Mouse (Mus musculus): Measurements from ENCODE around the gene Tex14.
"Not testable (repeated sequence)": the region's sequence is repeated elsewhere in the genome, so short reads cannot be mapped to it uniquely, and the experiment has no call there.

Tex14 gene

GRCm38 (mm10) chr11:87448476-87449199, 43.8 kb downstream of the Tex14 start:
- DNase-seq (ENCODE audit: low spot score in 2 of 2), result peak; percentile 68 to 69

- DNase-seq (ENCODE audit: low spot score in 2 of 2), result no peak
These were observed 44.3 kb downstream of the Tex14 start for GRCm38 (mm10) chr11:87449200-87449547.

GRCm38 (mm10) chr11:87449847-87450246, 45.0 kb downstream of the Tex14 start:
- DNase-seq (ENCODE audit: low spot score in 2 of 2), result not testable (repeated sequence)

- DNase-seq (ENCODE audit: low spot score in 2 of 2), result not testable (repeated sequence)
These were observed 47.9 kb downstream of the Tex14 start for GRCm38 (mm10) chr11:87452779-87453178.

- DNase-seq (ENCODE audit: low spot score in 2 of 2), result no peak
These were observed 48.6 kb downstream of the Tex14 start for GRCm38 (mm10) chr11:87453216-87454034.

- DNase-seq (ENCODE audit: low spot score in 2 of 2), result no peak
These were observed 49.3 kb downstream of the Tex14 start for GRCm38 (mm10) chr11:87454035-87454690.

- DNase-seq (ENCODE audit: low spot score in 2 of 2), result no peak
These were observed 50.7 kb downstream of the Tex14 start for GRCm38 (mm10) chr11:87455573-87455972.

GRCm38 (mm10) chr11:87455984-87456383, 51.1 kb downstream of the Tex14 start:
- DNase-seq (ENCODE audit: low spot score in 2 of 2), result no peak

- no peak for DNase-seq (ENCODE audit: low spot score in 2 of 2)
These were observed 55.7 kb downstream of the Tex14 start for GRCm38 (mm10) chr11:87460566-87460965.

- peak; percentile 78 to 79 for DNase-seq (ENCODE audit: low spot score in 2 of 2)
These were observed 57.1 kb downstream of the Tex14 start for GRCm38 (mm10) chr11:87461780-87462460.

- peak; percentile 73 to 77 for DNase-seq (ENCODE audit: low spot score in 2 of 2)
These were observed 57.8 kb downstream of the Tex14 start for GRCm38 (mm10) chr11:87462461-87463242.

- no peak for DNase-seq (ENCODE audit: low spot score in 2 of 2)
These were observed 58.3 kb downstream of the Tex14 start for GRCm38 (mm10) chr11:87463243-87463540.

- not testable (repeated sequence) for DNase-seq (ENCODE audit: low spot score in 2 of 2)
These were observed 59.0 kb downstream of the Tex14 start for GRCm38 (mm10) chr11:87463792-87464430.

- no peak for DNase-seq (ENCODE audit: low spot score in 2 of 2)
These were observed 61.2 kb downstream of the Tex14 start for GRCm38 (mm10) chr11:87465990-87466593.

- no peak for DNase-seq (ENCODE audit: low spot score in 2 of 2)
These were observed 62.8 kb downstream of the Tex14 start for GRCm38 (mm10) chr11:87467491-87468277.

- no peak for DNase-seq (ENCODE audit: low spot score in 2 of 2)
These were observed 63.4 kb downstream of the Tex14 start for GRCm38 (mm10) chr11:87468278-87468655.

GRCm38 (mm10) chr11:87468706-87469315, 63.9 kb downstream of the Tex14 start:
- DNase-seq (ENCODE audit: low spot score in 2 of 2), result no peak

- peak in 1 of 2 experiments; percentile 59 for DNase-seq (ENCODE audit: low spot score in 2 of 2)
These were observed 66.2 kb downstream of the Tex14 start for GRCm38 (mm10) chr11:87470807-87471698.
